Mouse (Mus musculus): ENCODE measurements at regions not wholly inside any gene's neighbourhood (a gene's known extent, or its start where the extent isn't known, plus 50 kb on each side); places are given as distances from the start of the nearest gene placed in this dataset.
"Not testable (repeated sequence)": the region's sequence is repeated elsewhere in the genome, so short reads cannot be mapped to it uniquely, and the experiment has no call there.

DNA sequence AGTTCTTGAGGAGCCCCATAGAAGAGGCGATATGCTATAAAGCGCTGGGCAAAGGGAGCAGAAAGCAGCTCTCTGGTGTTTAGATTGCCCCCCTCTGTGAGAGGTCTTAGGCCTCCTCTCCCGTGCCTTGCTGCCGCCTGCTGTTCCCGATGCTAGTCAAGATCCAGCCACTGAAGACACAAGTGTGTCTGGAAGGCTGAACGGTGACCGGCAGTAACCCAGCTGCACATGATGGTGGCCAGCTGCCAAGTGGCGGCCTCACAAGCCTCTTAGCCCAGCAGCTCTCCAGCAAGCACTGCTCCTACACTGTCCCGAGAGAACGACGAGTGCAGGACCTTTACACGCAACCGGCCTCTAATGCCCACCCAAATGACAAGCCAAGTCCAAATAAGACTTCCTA is 104.1 kb upstream of the Abca1 start:
- ATAC-seq (ENCODE audit: low TSS enrichment), result peak; percentile 78

- no peak for ATAC-seq (ENCODE audit: low TSS enrichment)
These were observed 102.8 kb upstream of the Abca1 start for GRCm38 (mm10) chr4:53262466-53262865.

- no peak for ATAC-seq (ENCODE audit: low TSS enrichment)
These were observed 102.0 kb upstream of the Abca1 start for GRCm38 (mm10) chr4:53261556-53262140.

- ATAC-seq (ENCODE audit: low TSS enrichment), result no peak
These were observed 99.3 kb upstream of the Abca1 start for GRCm38 (mm10) chr4:53258975-53259374.

- ATAC-seq (ENCODE audit: low TSS enrichment), result no peak
These were observed 97.3 kb upstream of the Abca1 start for GRCm38 (mm10) chr4:53256996-53257395.

GRCm38 (mm10) chr4:53254483-53254882 is 94.8 kb upstream of the Abca1 start:
- no peak for ATAC-seq (ENCODE audit: low TSS enrichment)

GRCm38 (mm10) chr4:53253680-53254079 is 94.0 kb upstream of the Abca1 start:
- ATAC-seq (ENCODE audit: low TSS enrichment), result peak; percentile 50

GRCm38 (mm10) chr4:53250325-53250724 is 90.6 kb upstream of the Abca1 start:
- peak; percentile 67; the same call in 1 of the 2 replicates for ATAC-seq (ENCODE audit: low TSS enrichment)

DNA sequence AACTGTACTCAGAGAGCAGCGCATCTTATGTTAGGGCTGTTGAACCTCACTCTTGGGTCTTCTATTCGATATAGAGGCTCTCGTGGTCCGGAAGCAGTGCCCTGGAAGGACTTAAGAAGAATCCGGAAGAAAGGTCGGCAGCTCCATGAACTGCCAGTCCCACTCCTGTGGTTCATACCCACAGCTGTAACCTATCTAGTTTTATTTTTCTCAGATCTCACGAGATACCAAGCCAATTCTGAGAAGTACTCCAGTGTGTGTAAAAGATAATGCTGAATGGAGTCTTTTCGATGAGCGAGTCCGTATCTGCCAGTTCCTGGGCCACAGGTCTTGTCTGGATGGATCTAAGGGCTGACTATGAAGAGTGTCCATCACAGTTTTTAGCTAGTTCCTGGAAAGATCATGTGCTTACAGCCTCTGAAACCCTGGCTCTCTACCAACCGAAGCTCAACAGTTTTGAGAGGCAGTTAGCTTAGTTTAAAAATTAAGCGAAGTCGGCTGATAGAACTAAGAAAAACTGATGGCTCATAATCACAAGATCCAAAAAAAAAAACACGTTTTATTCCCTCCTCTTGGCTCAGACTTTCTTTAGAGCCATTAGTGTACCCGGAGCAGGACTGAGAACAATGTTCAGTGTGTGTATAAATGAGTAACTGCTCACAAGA is 86.5 kb upstream of the Abca1 start:
- no peak for ATAC-seq (ENCODE audit: low TSS enrichment)

DNA sequence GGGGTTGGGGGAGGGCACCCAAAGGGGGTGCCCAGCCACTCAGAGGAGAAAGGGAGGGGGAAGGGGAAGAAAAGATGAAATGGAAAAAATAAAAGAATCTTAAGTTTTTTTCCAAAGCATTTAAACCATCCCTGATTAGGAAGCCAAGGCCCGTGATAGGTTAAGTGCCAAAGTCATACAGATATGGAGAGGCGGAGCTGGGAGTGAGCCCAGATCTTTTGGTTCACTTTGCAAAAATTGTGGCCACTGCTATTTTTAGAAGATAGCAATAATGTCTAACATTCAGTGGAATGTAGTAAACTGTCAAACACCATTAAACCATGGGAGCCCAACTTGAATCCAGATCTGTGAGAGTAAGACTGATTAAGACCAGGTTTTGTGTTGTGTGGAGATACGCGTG is 85.9 kb upstream of the Abca1 start:
- ATAC-seq (ENCODE audit: low TSS enrichment), result no peak

DNA sequence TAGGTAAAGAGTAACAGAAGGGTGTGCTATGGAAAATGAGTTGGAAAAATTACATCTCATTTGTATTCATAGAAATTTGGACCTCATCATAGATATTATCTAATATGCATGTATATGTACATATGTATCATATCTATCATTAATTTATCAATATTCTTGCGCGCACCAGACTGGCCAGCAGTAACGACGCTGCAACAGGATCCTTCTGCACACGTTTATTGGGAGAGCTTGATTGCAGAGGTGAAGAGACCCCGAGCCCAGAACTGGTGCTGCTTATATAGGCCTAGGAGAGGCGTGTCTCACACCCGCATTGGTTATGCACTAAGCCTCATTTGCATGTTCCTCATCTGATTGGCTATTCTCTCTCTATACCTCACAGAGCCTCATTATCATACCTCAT is 83.8 kb upstream of the Abca1 start:
- not testable (repeated sequence) for ATAC-seq (ENCODE audit: low TSS enrichment)

GRCm38 (mm10) chr4:53239856-53240255 is 80.2 kb upstream of the Abca1 start:
- no peak for ATAC-seq (ENCODE audit: low TSS enrichment)

- no peak for ATAC-seq (ENCODE audit: low TSS enrichment)
These were observed 78.9 kb upstream of the Abca1 start for GRCm38 (mm10) chr4:53238314-53239259.

GRCm38 (mm10) chr4:53235870-53236269 is 76.2 kb upstream of the Abca1 start:
- ATAC-seq (ENCODE audit: low TSS enrichment), result no peak

DNA sequence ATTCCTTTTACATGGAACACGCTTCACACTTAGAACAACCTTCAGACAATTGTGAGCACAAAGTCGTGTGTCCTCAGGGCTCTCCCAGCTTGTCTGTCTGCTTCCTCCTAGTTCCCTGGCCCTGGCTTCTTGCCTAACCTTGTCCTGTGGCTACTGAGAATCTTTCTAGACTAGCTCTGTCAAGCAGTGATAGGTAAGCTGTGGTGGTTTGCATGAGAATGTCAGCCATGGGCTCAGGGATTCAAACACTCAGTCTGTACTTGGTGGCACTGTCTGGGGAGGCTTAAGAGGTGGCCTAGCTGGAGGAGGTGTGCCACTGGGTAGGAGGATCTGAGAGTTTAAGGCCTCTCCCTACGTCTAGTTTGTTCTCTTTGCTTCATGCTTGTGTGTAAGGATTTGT is 72.7 kb upstream of the Abca1 start:
- no peak for ATAC-seq (ENCODE audit: low TSS enrichment)

GRCm38 (mm10) chr4:53231867-53232266 is 72.2 kb upstream of the Abca1 start:
- no peak for ATAC-seq (ENCODE audit: low TSS enrichment)

- ATAC-seq (ENCODE audit: low TSS enrichment), result no peak
These were observed 71.4 kb upstream of the Abca1 start for GRCm38 (mm10) chr4:53231046-53231445.

- ATAC-seq (ENCODE audit: low TSS enrichment), result no peak
These were observed 68.7 kb upstream of the Abca1 start for GRCm38 (mm10) chr4:53228444-53228843.

DNA sequence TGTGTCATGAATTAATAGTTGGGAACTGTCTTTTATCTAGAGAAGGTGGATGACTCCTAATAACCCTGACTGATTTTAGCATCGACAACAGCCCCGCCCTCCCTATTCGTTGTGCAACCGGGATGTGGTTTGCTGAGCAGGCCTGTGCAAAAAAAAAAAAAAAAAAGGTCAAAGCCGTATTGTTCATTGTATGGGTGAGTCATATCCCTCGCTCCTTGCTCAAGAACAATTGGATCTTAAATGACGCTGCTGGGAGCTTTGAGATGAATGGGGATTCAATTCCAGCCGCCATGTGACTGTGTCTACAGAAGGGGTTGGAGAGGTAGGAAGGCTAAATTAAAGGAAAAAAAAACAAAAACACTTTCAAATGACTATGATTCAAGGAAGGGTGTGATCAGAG is 68.1 kb upstream of the Abca1 start:
- ATAC-seq (ENCODE audit: low TSS enrichment), result peak; percentile 34; the same call in 1 of the 2 replicates

DNA sequence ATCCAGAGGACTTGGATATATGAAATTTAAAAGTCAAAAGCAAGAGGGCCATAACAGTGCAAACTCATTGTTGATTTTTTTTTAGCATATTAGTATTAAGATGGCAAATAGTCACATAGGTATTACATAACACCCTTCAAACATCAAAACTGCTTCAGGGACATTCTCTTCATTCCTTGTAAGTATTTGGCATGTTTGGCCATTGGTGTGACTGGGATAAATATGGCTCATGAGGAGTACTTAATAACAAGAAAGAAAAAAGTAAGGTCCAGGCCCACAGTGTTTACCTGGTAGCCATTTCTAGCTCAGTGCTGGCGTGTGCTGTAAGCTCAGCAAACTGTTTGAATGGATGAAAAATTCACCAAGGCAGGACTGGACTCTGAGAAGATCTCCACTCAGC is 67.4 kb upstream of the Abca1 start:
- no peak for ATAC-seq (ENCODE audit: low TSS enrichment)

DNA sequence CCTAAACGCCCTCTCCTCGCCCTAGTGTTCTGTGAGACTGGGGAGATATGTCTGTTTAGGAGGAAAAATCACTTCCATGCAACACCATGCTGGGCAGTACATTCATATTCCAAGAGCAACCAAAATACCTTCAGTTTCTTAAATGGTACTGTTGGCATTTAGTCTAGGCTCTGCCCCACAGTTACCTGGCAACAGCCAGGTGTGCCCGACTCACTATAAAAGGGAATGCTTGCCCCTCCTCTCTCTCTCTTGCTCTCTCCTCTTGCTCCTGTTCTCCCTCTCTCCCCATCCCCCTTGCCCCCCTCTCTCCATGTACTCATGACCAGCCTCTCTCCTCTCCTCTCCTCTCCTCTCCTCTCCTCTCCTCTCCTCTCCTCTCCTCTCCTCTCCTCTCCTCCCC is 66.7 kb upstream of the Abca1 start:
- no peak for ATAC-seq (ENCODE audit: low TSS enrichment)

DNA sequence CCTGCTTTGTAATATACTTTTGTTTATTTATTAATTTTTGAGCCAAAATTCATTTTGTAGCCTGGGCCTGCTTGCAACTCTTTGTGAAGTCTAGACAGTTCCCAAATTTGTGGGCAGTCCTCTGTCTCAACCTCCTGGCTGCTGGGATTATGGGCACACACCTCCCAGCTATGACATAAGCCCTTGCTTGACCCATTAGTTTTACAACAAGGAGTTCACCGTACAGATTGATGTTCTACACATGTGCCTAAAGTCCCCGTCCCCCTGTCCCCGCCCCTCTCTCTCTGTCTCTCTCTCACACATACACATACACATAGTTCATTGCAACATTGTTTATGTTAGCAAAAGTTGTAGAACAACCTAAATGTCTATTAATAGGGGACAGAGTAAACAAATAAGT is 63.7 kb upstream of the Abca1 start:
- ATAC-seq (ENCODE audit: low TSS enrichment), result no peak

DNA sequence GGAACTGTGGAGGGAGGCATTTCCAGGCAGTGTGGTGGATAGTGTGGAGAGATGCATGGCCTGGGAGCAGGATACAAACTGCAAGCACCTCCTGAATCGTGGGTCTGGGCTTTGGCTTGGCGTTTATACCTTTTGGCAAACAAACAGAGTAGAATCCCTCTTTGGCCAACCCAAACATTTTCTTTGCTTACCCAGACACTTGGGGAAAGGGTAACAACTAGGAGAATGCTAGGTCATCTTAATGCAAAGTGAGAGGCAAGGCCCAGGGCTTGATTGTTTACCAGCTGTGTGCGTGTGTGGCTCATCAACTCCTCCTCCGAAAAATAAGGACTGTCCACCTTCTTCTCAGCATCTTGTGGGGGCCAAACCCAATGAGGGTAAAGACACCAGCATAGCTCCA is 61.1 kb upstream of the Abca1 start:
- ATAC-seq (ENCODE audit: low TSS enrichment), result no peak

All from frontal cortex, adult (tissue).